Mouse (Mus musculus) heart, postnatal 0 days (tissue): ENCODE results near the gene Stpg2. TPM values are rescaled to one million over a fixed set of nuclear protein-coding genes. Genes with fewer than 3 reads are reported as not detected.

Experiments
- ATAC-seq: fragments of 200-750 bp; cut with Nextera tagmentation; 2 replicates; pipeline ENCODE4 v1.8.0; 2017; ENCODE audit warnings: low read depth, moderate number of reproducible peaks, moderate library complexity; ENCODE audit not compliant: insufficient read depth
- DNase-seq: peaks from one replicate; pipeline ENCODE4 v3.0.0-alpha.2; 2016; ENCODE audit warnings: low spot score
- H3K27ac ChIP-seq: fragments of 300-500 bp; sonication (generic); 2 replicates; pipeline ENCODE4 v1.5.1; 2014; ENCODE audit warnings: low read depth, mild to moderate bottlenecking
- H3K27me3 ChIP-seq: fragments of 300-500 bp; sonication (generic); 2 replicates; pipeline ENCODE4 v1.6.1; 2014; ENCODE audit warnings: low read length, mixed read lengths; ENCODE audit not compliant: control insufficient read depth, insufficient read depth
- H3K36me3 ChIP-seq: fragments of 300-500 bp; sonication (generic); replicated peaks from 2 replicates; pipeline ENCODE4 v1.6.1; 2014; ENCODE audit warnings: low read length, mixed read lengths; ENCODE audit not compliant: control insufficient read depth, insufficient read depth
- H3K4me1 ChIP-seq: fragments of 300-500 bp; sonication (generic); 2 replicates; pipeline ENCODE4 v1.6.1; 2014; ENCODE audit warnings: antibody characterized with exemption; ENCODE audit not compliant: control insufficient read depth, insufficient read depth
- H3K4me2 ChIP-seq: fragments of 300-500 bp; sonication (generic); 2 replicates; pipeline ENCODE4 v1.6.1; 2014; ENCODE audit warnings: low read depth, mild to moderate bottlenecking, low read length, moderate library complexity
- H3K4me3 ChIP-seq: fragments of 300-500 bp; sonication (generic); 2 replicates; pipeline ENCODE4 v1.5.1; 2014; ENCODE audit warnings: low read depth, low read length
- H3K9ac ChIP-seq: fragments of 300-500 bp; sonication (generic); replicated peaks from 2 replicates; pipeline ENCODE4 v1.6.1; 2014; ENCODE audit warnings: low read depth, low read length, mixed read lengths
- H3K9me3 ChIP-seq: fragments of 300-500 bp; sonication (generic); replicated peaks from 2 replicates; pipeline ENCODE4 v1.6.1; 2016; ENCODE audit warnings: low read length; ENCODE audit not compliant: control insufficient read depth
- CTCF ChIP-seq: IDR thresholded peaks from 2 replicates; pipeline ENCODE4 v1.5.1; 2016; ENCODE audit warnings: antibody characterized with exemption, control low read depth, low read depth
- EP300 ChIP-seq: IDR thresholded peaks from 2 replicates; pipeline ENCODE4 v1.6.1; 2016; ENCODE audit warnings: antibody characterized with exemption, low read depth
- WGBS: fragments of 180-500 bp; shearing (Covaris S2); extraction: QIAGEN DNeasy Blood & Tissue Kit; methylation state at CpG from one replicate; pipeline ENCODE4 v1.1.7; 2014; 5-methylcytosine and 5-hydroxymethylcytosine counted together
- polyA plus RNA-seq: library from polyadenylated mRNA; unstranded; fragments of >200 nt; fragmentation: Nextera tagmentation; extraction: Ambion mirVana; gene quantifications from 2 replicates; pipeline ENCODE4 v1.2.1, GENCODE M21; 2015
- total RNA-seq: library from RNA; depleted of rRNA; stranded (reverse); fragments of >200 nt; gene quantifications from 2 replicates; pipeline ENCODE4 v1.2.3, GENCODE M21; 2014; ENCODE audit warnings: low replicate concordance

Stpg2 gene
- total and polyA plus RNA-seq, 2 experiments from 2014 or later = not detected

GRCm38 (mm10) chr3:139308078-139308809 lies 102.8 kb downstream of the Stpg2 start:
- DNase-seq (peak; percentile 65), ATAC-seq (peak; percentile 97)
- TF ChIP-seq EP300 (no peak), CTCF (no peak)
- no peaks in the 10 kb centered on the region for H3K27me3 ChIP-seq
- 0 out of 2 replicates have a peak overlapping the region, but pooled peaks have one; percentile 8 for H3K27ac ChIP-seq
- 0 out of 2 replicates have a peak, but pooled peaks cover 5% of the 10 kb centered on the region for H3K4me1 ChIP-seq
- no peaks in the 10 kb centered on the region for H3K36me3 ChIP-seq
- no peaks in the 10 kb centered on the region for H3K9me3 ChIP-seq
- H3K9ac ChIP-seq = no peak overlapping the region
- H3K4me2 ChIP-seq = peak overlapping the region; percentile 34
- WGBS = 12% methylated on average over 7 of the region's 7 CpGs
- H3K4me3 ChIP-seq = 0 out of 2 replicates have a peak overlapping the region, but pooled peaks have one; percentile 5

GRCm38 (mm10) chr3:139311721-139312120 lies 106.2 kb downstream of the Stpg2 start:
- H3K36me3 ChIP-seq = no peaks in the 10 kb centered on the region
- no peak for DNase-seq
- TF ChIP-seq CTCF (no peak), EP300 (no peak)

GRCm38 (mm10) chr3:139380494-139380893 lies 175.0 kb downstream of the Stpg2 start:
- no peak overlapping the region for H3K9ac ChIP-seq
- no peaks in the 10 kb centered on the region for H3K4me1 ChIP-seq
- DNase-seq = no peak
- WGBS = 66% methylated on average over 3 of the region's 3 CpGs
- ATAC-seq = no peak
- H3K4me3 ChIP-seq = no peak overlapping the region
- no peaks in the 10 kb centered on the region for H3K36me3 ChIP-seq
- H3K27ac ChIP-seq = no peak overlapping the region
- no peaks in the 10 kb centered on the region for H3K27me3 ChIP-seq
- no peak overlapping the region for H3K4me2 ChIP-seq
- no peaks in the 10 kb centered on the region for H3K9me3 ChIP-seq
- TF ChIP-seq EP300 (no peak), CTCF (no peak)

More at GRCm38 (mm10) chr3:139311721-139312120, 106.2 kb downstream of the Stpg2 start:
- Histone ChIP-seq H3K4me1 (0 out of 2 replicates have a peak, but pooled peaks cover 5% of the 10 kb centered on the region), H3K9ac (no peak overlapping the region), H3K27ac (no peak overlapping the region), H3K9me3 (no peaks in the 10 kb centered on the region), H3K4me3 (no peak overlapping the region), H3K4me2 (no peak overlapping the region), H3K27me3 (no peaks in the 10 kb centered on the region)
- ATAC-seq = no peak
- 86% methylated on average over 2 of the region's 2 CpGs for WGBS

GRCm38 (mm10) chr3:139397077-139397865 lies 191.8 kb downstream of the Stpg2 start:
- Histone ChIP-seq H3K27ac (no peak overlapping the region), H3K4me1 (no peaks in the 10 kb centered on the region), H3K9me3 (peaks cover 6% of the 10 kb centered on the region; the same call in 1 of the 2 replicates), H3K9ac (no peak overlapping the region), H3K36me3 (no peaks in the 10 kb centered on the region), H3K27me3 (no peaks in the 10 kb centered on the region), H3K4me2 (no peak overlapping the region), H3K4me3 (no peak overlapping the region)
- DNase-seq = no peak
- WGBS = 69% methylated on average over 9 of the region's 9 CpGs
- TF ChIP-seq CTCF = no peak
- TF ChIP-seq EP300 = no peak
- ATAC-seq = no peak

- Histone ChIP-seq H3K4me3 (no peak overlapping the region), H3K9ac (no peak overlapping the region), H3K9me3 (no peaks in the 10 kb centered on the region), H3K27me3 (no peaks in the 10 kb centered on the region), H3K27ac (no peak overlapping the region), H3K4me2 (no peak overlapping the region), H3K36me3 (no peaks in the 10 kb centered on the region), H3K4me1 (no peaks in the 10 kb centered on the region)
- TF ChIP-seq EP300 = no peak
- TF ChIP-seq CTCF = no peak
- ATAC-seq (no peak), DNase-seq (no peak)
- 81% methylated on average over 3 of the region's 3 CpGs for WGBS
These were observed 199.2 kb downstream of the Stpg2 start for GRCm38 (mm10) chr3:139404673-139405072.
